In the genomic region with DNA sequence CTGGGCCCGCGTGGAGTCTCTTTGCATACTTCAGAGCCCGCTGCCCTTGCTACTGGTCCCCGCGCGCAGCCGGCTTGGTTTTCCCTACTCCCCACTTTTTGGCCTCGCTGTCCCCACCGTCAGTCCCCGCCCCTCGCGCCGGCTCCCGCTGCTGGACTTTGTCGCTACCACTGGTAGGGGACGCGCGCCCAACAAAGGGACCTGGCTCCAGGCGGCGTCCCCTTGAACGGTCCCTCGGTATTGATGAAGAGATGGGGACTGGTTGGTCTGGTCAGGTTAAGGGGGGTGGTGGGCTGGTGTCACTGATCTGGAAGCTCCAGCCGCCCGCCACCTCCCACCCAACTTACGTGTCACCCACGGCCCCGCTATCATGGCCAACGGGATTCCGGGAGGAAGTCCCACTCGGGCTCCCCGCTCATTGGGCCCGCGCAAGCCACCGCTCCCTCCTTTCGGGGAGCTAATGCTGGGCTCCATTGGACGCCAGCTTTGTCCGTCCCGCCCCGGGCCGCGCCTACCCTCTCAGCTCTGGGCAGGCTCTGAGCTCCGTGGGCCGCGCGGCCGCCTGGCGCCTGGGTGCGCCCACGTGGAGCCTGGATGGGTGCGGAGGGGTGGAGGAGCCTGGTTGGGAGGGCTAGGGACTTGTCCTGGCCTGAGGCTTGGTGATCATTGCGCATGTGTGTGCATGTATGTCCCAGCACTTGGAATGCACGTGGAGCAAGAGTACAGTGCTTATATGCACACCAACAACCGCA, we compare ENCODE assay signal across 7 mouse cellular contexts. TPM values are rescaled to one million over a fixed set of nuclear protein-coding genes. Genes with fewer than 3 reads are reported as not detected.
A peak's percentile ranks its signal among the peaks of the same experiment; 100 is the strongest.
DNase-seq lines count a peak whose midpoint lies in the region; ATAC-seq lines count a peak whose summit lies in the region.

A gene (minus strand): TSS at position 399 of the 752 bp plus-strand sequence.

- peak within 1 kb of the TSS; percentile 74 for H3K4me2 ChIP-seq in intestine, embryonic 16.5 days (ENCODE audit: low read depth, low read length)
- peak within 1 kb of the TSS; percentile 80 for H3K4me2 ChIP-seq in midbrain, embryonic 11.5 days

- peaks cover 27% of the 10 kb centered on the region for H3K4me1 ChIP-seq in intestine, embryonic 16.5 days (ENCODE audit: control insufficient read depth, insufficient read depth, low read length)
- peaks cover 18% of the 10 kb centered on the region for H3K4me1 ChIP-seq in midbrain, embryonic 11.5 days (ENCODE audit: control insufficient read depth, insufficient read depth, low read length)

- no peaks in the 10 kb centered on the region for H3K27me3 ChIP-seq in intestine, embryonic 16.5 days (replicated peaks; ENCODE audit: control insufficient read depth, insufficient read depth, low read length)
- no peaks in the 10 kb centered on the region for H3K27me3 ChIP-seq in midbrain, embryonic 11.5 days (ENCODE audit: control insufficient read depth, insufficient read depth, low read length)

- H3K36me3 ChIP-seq in intestine, embryonic 16.5 days (ENCODE audit: control insufficient read depth, insufficient read depth, low read length) = no peaks in the 10 kb centered on the region
- no peaks in the 10 kb centered on the region for H3K36me3 ChIP-seq in midbrain, embryonic 11.5 days (ENCODE audit: control insufficient read depth, insufficient read depth, low read length)

- H3K9me3 ChIP-seq in intestine, embryonic 16.5 days (ENCODE audit: control insufficient read depth, low read length) = no peaks in the 10 kb centered on the region
- no peaks in the 10 kb centered on the region for H3K9me3 ChIP-seq in midbrain, embryonic 11.5 days (ENCODE audit: control insufficient read depth, low read length)

- H3K4me3 ChIP-seq in intestine, embryonic 16.5 days (ENCODE audit: low read length) = peak within 1 kb of the TSS; percentile 81
- H3K4me3 ChIP-seq in midbrain, embryonic 11.5 days (ENCODE audit: low read depth, low read length) = peak within 1 kb of the TSS; percentile 71

- peak within 1 kb of the TSS; percentile 82 for H3K9ac ChIP-seq in intestine, embryonic 16.5 days (ENCODE audit: low read depth, low read length)
- peak within 1 kb of the TSS; percentile 83 for H3K9ac ChIP-seq in midbrain, embryonic 11.5 days (ENCODE audit: low read length)

- peak; percentile 98 for ATAC-seq in intestine, embryonic 16.5 days
- peak; percentile 99 for ATAC-seq in midbrain, embryonic 11.5 days (ENCODE audit: low FRiP score)

- peak; percentile 95 for DNase-seq in adrenal gland, adult 8-10 months
- peak; percentile 92 for DNase-seq in embryo, embryonic 9.5 days (ENCODE audit: extremely low spot score)
- peak; percentile 90 to 95 for DNase-seq in gastrocnemius, postnatal 4 days (ENCODE audit: low spot score in 2 of 2)
- DNase-seq in left cerebral cortex, postnatal 36 days (ENCODE audit: low spot score in 2 of 2) = peak; percentile 91 to 94
- peak; percentile 98 for DNase-seq in midbrain, embryonic 11.5 days (ENCODE audit: low spot score, missing footprints)
- DNase-seq in skeletal muscle tissue, adult 2 months (ENCODE audit: low read depth, low spot score) = peak; percentile 92

- under 1% methylated on average over 52 of the region's 53 CpGs for WGBS in intestine, embryonic 16.5 days
- WGBS in midbrain, embryonic 11.5 days = 1% methylated on average over 53 of the region's 53 CpGs

- peak within 1 kb of the TSS; percentile 91 for H3K27ac ChIP-seq in intestine, embryonic 16.5 days (ENCODE audit: low read length)
- H3K27ac ChIP-seq in midbrain, embryonic 11.5 days (ENCODE audit: low read depth, low read length) = peak within 1 kb of the TSS; percentile 75

- intact Hi-C loops in left cerebral cortex, postnatal 36 days (cut with DNase I) = loop anchor here (5.0 kb wide), 1 partner anchor 44 kb away; no protein-coding TSS in a partner anchor

RNA-seq across cellular contexts. Expression of the gene that starts here (rescaled TPM):
- total RNA-seq in adrenal gland, adult 8-10 months (2022) = 100 to 1,000 TPM in 2 of 4 experiments, 10 to 100 TPM in 2; 65.7 to 123 (median 89.4) TPM
- 10 to 100 TPM; 71.4 to 72.1 TPM for total RNA-seq in gastrocnemius, postnatal 4 days (2021)
- polyA plus RNA-seq in intestine, embryonic 16.5 days (2015; fragmentation: Nextera tagmentation; extraction: Ambion mirVana) = 34.5 and 40.2 TPM in 2 replicates
- 10 to 100 TPM; 20.6 to 22.8 TPM for total RNA-seq in left cerebral cortex, postnatal 36 days (2021)
- polyA plus RNA-seq in midbrain, embryonic 11.5 days (2014; fragmentation: Nextera tagmentation; extraction: Ambion mirVana) = 43.5 and 46.7 TPM in 2 replicates

Comparison
In these comparisons a context has a peak if more than half of its experiments do, and no peak if none do; other contexts are left out.
1. Peak in every context shown above with its lines: DNase-seq, ATAC-seq, H3K4me3 ChIP-seq and H3K27ac ChIP-seq.